Mouse (Mus musculus) small intestine, adult 2 months (tissue): Measurements from ENCODE around the gene Dcst1. TPM values are rescaled to one million over a fixed set of nuclear protein-coding genes. Genes with fewer than 3 reads are reported as not detected.

ENCODE experiments used
- H3K27ac ChIP-seq: fragments of 200-500 bp; 2 replicates; pipeline ENCODE4 v1.5.1; 2012; ENCODE audit warnings: low read depth, low read length, control low read depth, inconsistent platforms; ENCODE audit not compliant: insufficient read depth
- H3K27me3 ChIP-seq: fragments of 200-500 bp; 2 replicates; pipeline ENCODE4 v1.6.1; 2012; ENCODE audit warnings: mild to moderate bottlenecking, moderate library complexity, low read length, inconsistent platforms; ENCODE audit not compliant: control insufficient read depth, insufficient read depth
- H3K36me3 ChIP-seq: fragments of 200-500 bp; 2 replicates; pipeline ENCODE4 v1.6.1; 2012; ENCODE audit warnings: mild to moderate bottlenecking, low read length, control low read depth, inconsistent platforms; ENCODE audit not compliant: control insufficient read depth, insufficient read depth
- H3K4me1 ChIP-seq: fragments of 200-500 bp; 2 replicates; pipeline ENCODE4 v1.6.1; 2012; ENCODE audit warnings: low read length, inconsistent platforms, mixed read lengths; ENCODE audit not compliant: control insufficient read depth, insufficient read depth, insufficient read length
- H3K4me3 ChIP-seq: fragments of 200-500 bp; 2 replicates; pipeline ENCODE4 v1.5.1; 2012; ENCODE audit warnings: low read depth, mild to moderate bottlenecking, control low read depth, inconsistent platforms, low read length, moderate library complexity
- CTCF ChIP-seq: fragments of 200-500 bp; IDR thresholded peaks from 2 replicates; pipeline ENCODE4 v1.5.1; 2012; ENCODE audit warnings: low read depth, mild to moderate bottlenecking, control low read depth, inconsistent platforms, low read length, moderate library complexity, mixed read lengths; ENCODE audit not compliant: insufficient replicate concordance, insufficient read length; ENCODE audit errors: extremely low read depth
- POLR2A ChIP-seq: fragments of 200-500 bp; IDR thresholded peaks from 2 replicates; pipeline ENCODE4 v1.6.1; 2012; ENCODE audit warnings: low read depth, mild to moderate bottlenecking, control low read depth, inconsistent platforms, low read length, moderate library complexity
- WGBS: fragments of 180-500 bp; shearing (Covaris S2); methylation state at CpG from one replicate; pipeline ENCODE4 v1.1.7; 2018; 5-methylcytosine and 5-hydroxymethylcytosine counted together
- polyA plus RNA-seq: library from polyadenylated mRNA; depleted of rRNA; stranded (reverse); fragments of >200 nt; gene quantifications from 2 replicates; pipeline ENCODE4 v1.2.3, GENCODE M21; 2012; rRNA removed

The Dcst1 gene
- 2.0 and 9.1 TPM in 2 replicates for polyA plus RNA-seq

DNA sequence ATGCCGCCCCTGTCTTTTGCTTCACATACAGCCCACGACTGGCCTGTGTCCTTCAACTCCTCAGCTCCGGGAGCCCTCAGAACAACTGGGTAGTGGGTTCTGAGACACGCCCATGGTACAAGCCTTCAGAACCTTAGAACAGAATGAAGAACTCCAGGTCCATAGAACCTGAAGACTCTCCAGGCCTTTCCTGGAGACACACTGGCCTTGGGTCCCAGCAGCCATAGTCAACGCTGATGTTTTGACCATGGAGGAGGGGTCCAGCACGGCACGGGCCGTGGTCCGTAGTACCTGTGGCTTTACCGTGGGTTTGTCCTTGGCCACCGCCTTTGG lies at the start of gene Dcst1:
Gene Dcst1, minus strand, starts transcription at position 101 of the 333 bp plus-strand sequence.
- H3K27me3 ChIP-seq, result no peaks in the 10 kb centered on the region
- H3K27ac ChIP-seq, result no peak within 1 kb of the TSS
- no peaks in the 10 kb centered on the region for H3K36me3 ChIP-seq
- WGBS, result 91% methylated on average over 11 of the region's 11 CpGs
- no peak within 1 kb of the TSS for H3K4me3 ChIP-seq
- H3K4me1 ChIP-seq, result peaks cover 26% of the 10 kb centered on the region
- no peak for TF ChIP-seq POLR2A
- TF ChIP-seq CTCF, result no peak

DNA sequence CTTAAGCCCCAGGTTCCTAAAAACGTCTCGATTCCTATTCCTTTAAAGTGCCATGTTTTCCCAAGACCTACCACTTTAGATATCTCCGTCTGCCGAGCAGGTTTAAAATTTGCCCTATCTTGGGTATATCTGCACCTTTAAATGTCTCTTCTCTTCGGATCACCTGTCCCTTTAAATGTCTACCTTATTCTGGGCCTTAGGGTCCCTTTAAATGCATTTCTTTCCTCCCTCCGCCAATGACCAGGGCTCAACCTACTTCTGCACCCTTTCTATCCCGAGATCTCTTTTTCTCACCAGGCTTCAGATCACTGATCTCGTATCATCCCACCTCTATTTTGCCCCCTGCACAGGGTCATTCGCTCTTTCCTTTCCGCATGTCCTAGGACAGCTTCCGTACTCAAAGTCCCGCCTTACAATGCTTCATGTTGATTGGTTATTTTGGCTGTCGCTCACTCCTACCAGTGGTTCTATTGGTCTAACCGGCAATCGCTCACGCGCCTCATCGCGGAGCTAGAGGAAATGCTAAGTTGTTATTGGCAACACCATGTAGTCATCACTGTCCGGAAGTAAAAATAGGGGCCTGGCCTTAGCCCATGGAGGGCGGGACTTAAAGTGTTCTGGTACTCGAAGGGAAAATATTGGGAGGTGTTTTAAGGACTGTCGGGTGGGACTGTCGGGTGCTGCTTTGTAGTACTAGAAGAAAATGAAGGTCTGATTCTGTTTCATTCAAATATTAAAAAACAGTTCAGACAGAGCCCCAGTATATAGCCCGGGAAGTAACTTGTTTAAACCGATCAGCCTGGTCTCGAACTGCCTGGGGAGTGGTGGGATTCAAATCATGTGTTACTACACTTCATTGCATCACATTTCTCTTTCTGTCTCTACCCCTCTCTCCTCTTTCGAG lies 46.7 kb upstream of the Dcst1 start, which contains the start of gene Flad1:
Gene Flad1, minus strand, starts transcription at position 381 of the 904 bp plus-strand sequence.
- WGBS, result 3% methylated on average over 28 of the region's 28 CpGs
- peak within 1 kb of the TSS; percentile 35 for H3K27ac ChIP-seq
- peaks cover 19% of the 10 kb centered on the region for H3K36me3 ChIP-seq
- peaks cover 2% of the 10 kb centered on the region; the same call in 1 of the 2 replicates for H3K4me1 ChIP-seq
- H3K4me3 ChIP-seq, result peak within 1 kb of the TSS; percentile 59
- H3K27me3 ChIP-seq, result no peaks in the 10 kb centered on the region
- no peak for TF ChIP-seq CTCF
- TF ChIP-seq POLR2A, result no peak

DNA sequence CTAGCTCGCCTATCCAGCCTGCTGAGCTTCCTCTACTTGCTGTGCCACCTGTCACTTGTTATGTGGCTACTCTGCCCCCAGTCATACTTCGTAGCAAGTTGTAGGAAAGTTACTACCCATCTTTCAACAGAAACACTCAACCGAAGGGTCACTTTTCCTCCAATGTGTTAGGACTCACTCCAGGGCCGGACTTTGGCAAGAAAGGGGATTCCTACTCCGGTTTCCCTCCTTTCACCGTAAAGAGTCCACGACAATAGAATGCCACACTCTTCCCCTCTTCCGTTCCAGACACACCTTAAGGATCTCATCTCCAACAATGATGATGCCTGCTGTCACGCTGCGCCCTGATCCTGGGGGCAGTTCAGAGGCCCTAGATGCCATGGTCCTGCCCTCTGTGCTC lies 45.8 kb upstream of the Dcst1 start:
- peaks cover 2% of the 10 kb centered on the region; the same call in 1 of the 2 replicates for H3K4me1 ChIP-seq
- TF ChIP-seq CTCF (no peak), POLR2A (no peak)
- WGBS, result 47% methylated on average over 10 of the region's 10 CpGs
- H3K27me3 ChIP-seq, result no peaks in the 10 kb centered on the region
- peak overlapping the region; percentile 59 for H3K4me3 ChIP-seq
- 0 out of 2 replicates have a peak overlapping the region, but pooled peaks have one; percentile 35 for H3K27ac ChIP-seq
- H3K36me3 ChIP-seq, result peaks cover 21% of the 10 kb centered on the region

DNA sequence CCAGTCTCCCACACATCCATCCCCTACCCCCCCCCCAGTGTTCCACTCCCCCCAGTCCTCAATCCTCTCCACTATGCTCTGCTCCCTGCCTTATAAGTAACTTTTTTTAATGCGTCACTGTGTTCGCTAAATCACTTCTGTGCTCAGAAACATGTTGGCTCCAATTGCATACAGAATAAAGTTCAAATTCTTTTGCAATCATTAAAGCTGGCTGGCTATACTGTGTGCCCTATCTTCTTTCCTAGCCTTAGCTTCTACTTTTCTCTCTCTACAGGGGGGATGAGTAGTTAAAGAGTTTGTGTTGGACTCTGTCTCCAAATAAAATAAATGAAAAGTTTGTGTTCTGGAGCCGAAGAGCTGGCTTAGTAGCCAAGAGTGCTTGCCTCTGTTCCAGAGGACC lies 44.6 kb upstream of the Dcst1 start:
- H3K27ac ChIP-seq, result no peak overlapping the region
- H3K4me3 ChIP-seq, result no peak overlapping the region
- 91% methylated on average over 3 of the region's 3 CpGs for WGBS
- TF ChIP-seq CTCF, result no peak
- TF ChIP-seq POLR2A, result no peak
- H3K27me3 ChIP-seq, result no peaks in the 10 kb centered on the region
- peaks cover 29% of the 10 kb centered on the region for H3K36me3 ChIP-seq
- H3K4me1 ChIP-seq, result peaks cover 2% of the 10 kb centered on the region; the same call in 1 of the 2 replicates

DNA sequence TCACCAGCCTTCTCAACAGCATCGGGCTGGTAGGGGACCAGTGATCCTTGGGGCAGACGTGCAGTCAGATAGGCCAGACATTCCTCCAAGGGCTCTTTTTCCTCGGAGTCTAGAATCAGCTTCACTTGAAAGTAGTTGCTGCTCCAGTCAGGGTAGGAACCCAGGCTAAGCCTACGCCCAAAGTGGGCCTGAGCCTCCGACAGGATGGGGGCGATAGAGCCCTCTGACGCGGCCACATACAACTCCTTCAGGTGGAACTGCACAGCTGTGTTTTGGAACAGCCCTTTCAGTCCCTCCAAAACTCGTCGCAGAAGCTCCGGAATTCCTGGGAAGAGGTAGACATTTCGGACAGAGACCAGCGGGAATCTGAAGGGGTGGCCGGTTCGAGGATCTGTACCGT lies 43.4 kb upstream of the Dcst1 start:
- WGBS, result 83% methylated on average over 16 of the region's 16 CpGs
- Histone ChIP-seq H3K36me3 (peaks cover 36% of the 10 kb centered on the region), H3K4me1 (peaks cover 2% of the 10 kb centered on the region; the same call in 1 of the 2 replicates), H3K4me3 (no peak overlapping the region), H3K27ac (no peak overlapping the region), H3K27me3 (no peaks in the 10 kb centered on the region)
- no peak for TF ChIP-seq POLR2A
- no peak for TF ChIP-seq CTCF

DNA sequence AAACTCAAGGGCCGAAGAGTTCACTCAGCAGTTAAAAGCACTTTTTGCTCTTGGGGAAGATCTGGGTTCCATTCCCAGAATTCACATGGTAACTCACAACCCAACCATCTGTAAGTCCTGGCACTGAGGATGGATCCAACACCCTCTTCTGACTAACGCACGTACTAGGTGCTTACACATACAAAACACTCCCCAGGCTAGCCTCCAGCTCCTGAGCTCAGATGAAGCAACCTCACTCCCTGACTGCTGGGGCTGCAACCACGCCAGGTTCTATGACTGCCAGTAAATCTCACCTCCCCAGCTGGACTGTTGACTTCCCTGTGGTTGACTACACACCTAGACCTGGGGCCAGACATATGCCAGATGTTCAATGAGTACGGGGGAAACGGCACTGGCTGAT lies 41.8 kb upstream of the Dcst1 start:
- no peaks in the 10 kb centered on the region for H3K27me3 ChIP-seq
- no peak for TF ChIP-seq POLR2A
- TF ChIP-seq CTCF, result no peak
- H3K27ac ChIP-seq, result no peak overlapping the region
- H3K4me1 ChIP-seq, result peaks cover 7% of the 10 kb centered on the region; the same call in 1 of the 2 replicates
- H3K4me3 ChIP-seq, result no peak overlapping the region
- H3K36me3 ChIP-seq, result peaks cover 50% of the 10 kb centered on the region
- WGBS, result 87% methylated on average over 6 of the region's 6 CpGs

DNA sequence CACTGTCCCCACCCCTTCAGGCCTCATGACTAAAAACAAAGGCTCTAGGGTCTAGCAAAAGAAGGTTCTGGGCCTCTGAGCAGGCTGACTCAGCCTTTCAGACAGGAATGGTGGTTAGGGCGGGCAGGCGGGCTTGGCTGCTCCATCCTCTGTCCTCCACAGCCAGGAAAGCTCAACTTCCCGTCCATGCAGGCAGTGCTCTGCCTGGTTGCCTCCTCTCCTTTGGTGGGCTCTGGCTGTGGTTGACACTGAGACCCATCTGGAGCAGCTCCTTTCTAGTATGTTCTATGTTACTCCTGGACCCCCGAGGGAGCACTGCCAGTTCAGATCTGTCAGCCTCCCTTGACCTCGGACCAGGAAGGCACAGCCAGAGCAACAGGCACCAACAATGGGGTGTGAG lies 37.6 kb upstream of the Dcst1 start, which contains the start of gene Lenep:
Gene Lenep, minus strand, starts transcription at position 101 of the 400 bp plus-strand sequence.
- Histone ChIP-seq H3K27me3 (no peaks in the 10 kb centered on the region), H3K27ac (no peak within 1 kb of the TSS), H3K36me3 (peaks cover 48% of the 10 kb centered on the region), H3K4me3 (no peak within 1 kb of the TSS), H3K4me1 (peaks cover 6% of the 10 kb centered on the region; the same call in 1 of the 2 replicates)
- no peak for TF ChIP-seq POLR2A
- no peak for TF ChIP-seq CTCF
- WGBS, result 81% methylated on average over 5 of the region's 5 CpGs
